Mouse (Mus musculus) retina, adult 2 months (tissue): ENCODE measurements around the gene Man2a2.
"Not testable (repeated sequence)": the region's sequence is repeated elsewhere in the genome, so short reads cannot be mapped to it uniquely, and the experiment has no call there.

Experiments used
- DNase-seq: peaks from one replicate; pipeline ENCODE4 v3.0.0-alpha.2; 2012; ENCODE audit warnings: low read depth, low spot score

The Man2a2 gene

DNA sequence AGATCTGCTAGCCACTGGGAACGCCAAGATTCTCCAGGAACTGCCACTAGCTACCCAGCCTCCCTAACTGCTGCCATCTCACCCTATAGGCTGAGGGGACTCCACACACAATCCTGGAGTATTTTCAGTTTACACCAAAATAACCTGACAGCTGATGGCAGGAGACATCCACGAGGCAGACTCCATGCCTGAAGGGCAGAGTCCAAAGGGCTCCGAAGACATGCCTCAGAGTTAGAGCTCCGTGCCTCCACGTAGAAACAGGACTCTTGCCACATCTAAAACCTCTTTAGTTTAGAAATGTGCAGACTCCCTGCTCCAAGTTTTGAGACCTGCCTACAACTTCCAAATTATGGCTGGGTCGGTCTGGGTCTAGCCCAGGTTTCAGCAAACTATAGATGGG, 29.4 kb upstream of the Man2a2 start:
- DNase-seq = no peak

DNA sequence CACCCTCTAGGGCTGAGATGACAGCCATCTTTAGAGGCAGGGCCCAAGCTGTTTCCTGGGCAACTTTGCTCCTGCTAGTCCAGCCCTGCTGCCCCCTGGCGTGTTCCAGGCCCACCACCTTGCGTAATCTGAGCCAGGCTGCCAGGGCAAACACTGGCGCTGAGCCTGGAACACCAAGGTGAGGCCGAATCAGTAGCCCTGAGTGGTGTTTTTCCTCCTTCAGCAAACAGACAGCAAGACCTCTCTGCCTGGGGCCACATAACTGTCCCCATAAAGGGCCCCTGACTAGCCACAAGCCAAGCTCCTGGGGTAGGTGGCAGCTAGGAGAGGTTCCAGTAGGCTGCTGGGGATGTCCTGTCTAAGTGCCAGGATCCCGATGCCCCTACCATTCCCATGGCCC, 28.9 kb upstream of the Man2a2 start:
- no peak for DNase-seq

- no peak for DNase-seq
Measured at GRCm38 (mm10) chr7:80398654-80399444, 27.7 kb upstream of the Man2a2 start.

GRCm38 (mm10) chr7:80397986-80398385, 26.8 kb upstream of the Man2a2 start:
- no peak for DNase-seq

DNA sequence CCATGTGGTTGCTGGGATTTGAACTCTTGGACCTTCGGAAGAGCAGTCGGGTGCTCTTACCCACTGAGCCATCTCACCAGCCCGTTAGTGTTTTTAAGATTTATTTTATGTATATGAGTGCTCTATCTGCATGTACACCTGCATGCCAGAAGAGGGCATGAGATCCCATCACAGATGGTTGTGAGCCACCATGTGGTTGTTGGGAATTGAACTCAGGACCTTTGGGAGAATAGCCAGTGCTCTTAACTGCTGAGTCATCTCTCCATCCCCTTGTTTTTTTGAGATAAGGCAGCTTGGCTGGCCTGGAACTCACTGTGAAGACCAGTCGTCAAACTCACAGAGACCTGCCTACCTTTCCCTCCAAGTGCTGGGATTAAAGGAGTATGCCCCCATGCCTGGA, 25.3 kb upstream of the Man2a2 start:
- DNase-seq = not testable (repeated sequence)

DNA sequence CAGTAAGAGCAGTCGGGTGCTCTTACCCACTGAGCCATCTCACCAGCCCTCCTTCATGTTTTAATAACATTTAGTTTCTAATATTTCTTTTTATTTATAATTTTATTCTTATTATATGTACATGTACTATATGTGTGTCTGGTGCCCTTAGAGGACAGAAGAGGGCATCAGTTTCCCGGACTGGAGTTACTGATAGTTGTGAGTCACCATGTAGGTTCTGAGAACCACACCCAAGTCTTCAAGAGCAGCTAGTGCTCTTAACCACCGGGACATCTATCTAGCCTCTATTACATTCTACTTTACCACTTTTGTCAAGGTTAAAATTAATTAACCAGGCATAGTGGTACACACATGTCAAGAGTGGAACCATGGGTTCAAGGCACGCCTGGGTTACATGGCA, 23.4 kb upstream of the Man2a2 start:
- no peak for DNase-seq

DNA sequence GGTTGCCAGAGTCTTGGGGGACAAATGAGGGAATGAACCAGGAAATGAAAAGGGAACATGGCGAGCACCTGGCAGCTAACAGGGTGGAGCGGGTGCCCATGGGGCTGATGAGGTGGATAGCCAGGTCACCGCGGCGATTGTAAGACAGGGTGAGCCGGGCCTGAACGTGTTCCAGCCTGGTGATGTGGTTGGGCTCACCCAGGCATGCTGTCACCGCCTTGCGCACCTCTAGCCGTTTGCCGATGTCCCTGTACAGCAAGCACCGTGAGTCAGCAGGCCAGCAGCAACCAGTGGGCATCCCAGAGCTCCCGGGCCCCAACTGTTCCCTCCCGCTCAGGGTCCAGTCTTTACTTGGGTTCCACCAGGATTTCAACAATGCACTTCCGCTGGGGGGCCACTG, 20.9 kb upstream of the Man2a2 start:
- no peak for DNase-seq

DNA sequence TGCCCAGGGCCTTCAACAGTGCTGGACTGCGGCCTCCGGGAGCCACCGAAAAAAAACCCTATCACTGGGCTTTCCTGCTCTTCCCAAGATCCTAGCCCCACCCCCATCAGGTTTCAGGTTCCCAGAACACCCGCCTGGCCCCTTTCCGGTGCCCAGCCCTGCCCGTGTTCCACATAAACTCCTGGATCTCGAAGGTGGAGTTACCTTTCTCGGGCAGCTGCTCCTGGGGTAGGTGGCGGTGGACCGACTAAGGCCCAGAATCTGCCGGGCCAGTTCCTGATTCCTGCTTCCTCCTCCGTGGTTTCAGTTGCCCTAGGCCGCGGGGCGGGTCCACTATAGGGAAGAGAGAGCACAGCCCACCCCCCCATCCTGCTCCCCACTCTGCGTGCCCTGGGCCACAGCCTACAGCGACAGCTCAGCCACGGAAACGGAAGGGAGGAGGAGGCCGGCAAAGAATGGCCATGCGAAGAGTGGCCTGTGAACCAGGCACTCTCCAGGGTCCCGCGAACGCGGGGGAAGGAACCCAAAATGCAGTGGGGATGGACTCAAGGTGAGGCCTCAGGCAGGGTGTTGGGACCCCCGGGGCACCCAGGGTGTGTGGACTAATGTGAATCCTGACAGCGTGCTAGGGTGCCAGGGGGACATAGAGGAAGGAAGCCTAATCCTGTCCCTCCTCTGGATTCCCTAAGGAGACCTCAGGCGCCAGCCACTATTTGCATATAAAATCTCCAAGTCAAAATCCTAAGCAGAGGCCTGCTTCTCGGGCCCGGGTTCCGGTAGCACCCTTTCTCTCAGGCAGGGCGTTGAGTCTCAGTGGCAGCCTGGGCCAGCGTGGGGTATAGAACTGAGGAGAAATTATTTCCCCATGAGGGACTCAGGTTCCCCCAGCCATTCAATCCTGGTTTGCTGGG, 16.7 kb upstream of the Man2a2 start, which contains the start of gene Fes:
Gene Fes (minus strand): TSS at position 314 of the 911 bp plus-strand sequence.
- no peak for DNase-seq

DNA sequence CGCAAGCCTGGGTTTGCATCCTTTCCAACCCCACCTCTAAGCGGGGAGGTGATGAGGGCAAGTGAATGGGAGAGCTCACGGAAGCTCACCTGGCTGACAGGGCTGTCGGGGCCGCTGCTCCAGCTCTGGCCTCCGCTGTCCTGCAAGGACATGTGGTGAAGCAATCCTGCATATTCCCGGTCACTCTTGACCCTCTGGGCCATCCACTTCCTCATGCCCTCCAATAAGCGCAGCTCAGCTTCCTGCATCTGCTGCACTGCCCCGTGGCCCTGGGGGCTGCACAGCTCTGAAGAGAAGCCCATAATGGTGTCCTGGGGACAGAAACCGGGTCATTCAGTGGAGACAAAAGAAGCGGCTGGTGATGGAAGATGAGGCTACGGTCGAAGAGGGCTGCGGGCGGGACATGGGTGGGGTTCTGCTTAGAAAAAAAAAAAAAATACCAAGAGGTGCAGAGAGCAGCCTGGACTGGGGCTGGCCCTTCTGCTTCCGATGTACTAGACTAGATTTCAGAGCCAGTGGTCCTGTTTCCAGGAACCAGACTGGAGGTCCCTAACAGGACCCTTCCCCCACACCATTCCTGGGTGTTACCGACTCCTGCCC, 16.0 kb upstream of the Man2a2 start:
- no peak for DNase-seq

DNA sequence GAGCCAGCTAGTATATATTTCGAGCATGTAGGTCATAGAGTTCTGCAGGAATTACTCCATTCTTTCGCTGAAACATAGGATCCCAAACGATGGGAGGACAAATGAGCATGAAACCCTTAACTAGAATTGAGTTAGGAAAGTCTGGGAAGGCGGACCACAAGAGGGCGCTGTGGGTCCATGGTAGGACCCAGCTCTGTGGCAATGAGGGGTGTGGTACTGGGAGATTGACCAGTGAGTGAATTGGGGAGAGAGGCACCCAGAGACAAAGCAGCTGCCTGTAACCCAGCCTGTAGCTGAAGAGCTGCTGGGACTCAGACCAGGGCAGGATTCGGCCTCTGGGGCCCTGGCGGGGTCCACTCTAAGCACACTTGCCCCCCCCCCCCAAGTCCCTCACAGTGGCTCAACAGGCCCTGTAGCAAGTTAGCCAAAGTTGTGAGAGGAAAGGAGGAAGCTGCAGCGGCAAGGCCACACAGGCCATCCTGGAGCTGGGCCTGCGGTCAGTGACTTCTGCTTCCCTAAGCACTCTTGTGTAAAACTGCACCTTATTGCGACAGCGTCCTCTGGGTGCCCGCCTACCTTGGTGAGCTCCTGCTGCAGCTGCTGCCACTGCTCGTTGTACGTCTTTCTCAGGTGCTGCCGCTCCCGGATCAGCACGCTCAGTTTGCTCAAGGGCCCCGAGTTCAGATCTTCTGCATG, 15.2 kb upstream of the Man2a2 start:
- peak; percentile 67 for DNase-seq

- no peak for DNase-seq
Measured at GRCm38 (mm10) chr7:80382919-80383318, 11.7 kb upstream of the Man2a2 start.

DNA sequence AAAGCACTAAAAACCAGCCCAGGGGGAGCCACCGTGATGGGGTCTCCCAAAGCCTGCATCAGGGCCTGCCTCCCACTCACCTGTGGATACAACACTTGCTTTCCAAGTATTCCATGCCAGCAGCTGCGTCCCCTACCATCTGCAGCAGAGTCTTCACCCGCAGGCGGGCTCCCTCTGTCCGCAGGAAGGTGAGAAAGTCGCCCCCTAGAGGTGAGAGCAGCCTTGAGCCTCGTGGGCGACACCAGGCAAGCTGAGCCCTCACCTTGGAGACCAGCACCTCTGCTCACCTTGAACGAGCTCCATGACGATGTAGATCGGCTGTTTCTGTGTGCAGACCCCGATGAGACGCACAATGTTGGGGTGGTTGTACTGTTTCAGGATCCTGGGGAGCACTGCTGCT, 8.4 kb upstream of the Man2a2 start:
- DNase-seq = no peak

GRCm38 (mm10) chr7:80377471-80377870, 6.3 kb upstream of the Man2a2 start:
- DNase-seq = peak; percentile 63

DNA sequence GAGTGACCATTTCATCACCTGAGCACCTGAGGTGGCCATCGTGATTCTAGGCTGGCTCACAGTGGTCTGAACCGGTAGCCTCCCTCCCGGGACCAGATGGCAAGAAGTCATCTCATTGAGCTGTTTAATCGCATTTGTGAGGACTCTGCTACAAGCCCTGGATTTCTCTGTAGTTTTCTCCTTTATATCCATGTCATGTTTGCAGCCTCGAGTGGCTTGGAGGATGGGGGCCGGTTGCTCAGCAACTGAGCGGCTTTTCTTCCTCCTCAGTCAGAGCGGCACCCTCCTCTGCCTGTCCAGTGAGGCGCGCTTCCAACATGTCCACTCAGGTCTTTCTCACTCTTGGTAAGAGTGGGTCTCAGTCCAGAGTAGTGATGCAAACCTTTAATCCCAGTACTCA, 5.0 kb upstream of the Man2a2 start:
- DNase-seq = no peak

- no peak for DNase-seq
Measured at GRCm38 (mm10) chr7:80375376-80376039, 4.3 kb upstream of the Man2a2 start.

DNA sequence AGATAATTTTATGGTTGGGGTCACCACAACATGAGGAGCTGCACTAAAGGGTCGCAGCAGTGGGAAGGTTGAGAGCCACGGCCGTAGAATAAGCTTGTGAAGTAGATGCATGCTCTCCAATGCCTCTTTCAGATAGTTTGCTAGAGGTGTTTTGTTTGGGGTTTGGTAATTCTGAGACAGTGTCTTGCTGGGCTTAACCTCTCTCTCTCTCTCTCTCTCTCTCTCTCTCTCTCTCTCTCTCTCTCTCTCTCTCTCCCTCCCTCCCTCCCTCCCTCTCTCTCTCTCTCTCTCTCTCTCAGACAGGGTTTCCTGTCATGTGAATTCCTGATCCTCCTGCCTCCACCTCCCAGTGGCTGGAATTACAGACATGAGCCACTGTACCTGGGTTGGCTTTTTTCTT, 3.6 kb upstream of the Man2a2 start:
- DNase-seq = no peak

- DNase-seq = no peak
Measured at GRCm38 (mm10) chr7:80374280-80374679, 3.1 kb upstream of the Man2a2 start.

- DNase-seq = no peak
Measured at GRCm38 (mm10) chr7:80373850-80374249, 2.7 kb upstream of the Man2a2 start.

- no peak for DNase-seq
Measured at GRCm38 (mm10) chr7:80373352-80373751, 2.2 kb upstream of the Man2a2 start.

- no peak for DNase-seq
Measured at GRCm38 (mm10) chr7:80372667-80373066, 1.5 kb upstream of the Man2a2 start.

GRCm38 (mm10) chr7:80372166-80372565, 991 bp upstream of the Man2a2 start:
- peak; percentile 66 for DNase-seq
